20 mouse cellular contexts compared by ENCODE assay signal in the genomic region with DNA sequence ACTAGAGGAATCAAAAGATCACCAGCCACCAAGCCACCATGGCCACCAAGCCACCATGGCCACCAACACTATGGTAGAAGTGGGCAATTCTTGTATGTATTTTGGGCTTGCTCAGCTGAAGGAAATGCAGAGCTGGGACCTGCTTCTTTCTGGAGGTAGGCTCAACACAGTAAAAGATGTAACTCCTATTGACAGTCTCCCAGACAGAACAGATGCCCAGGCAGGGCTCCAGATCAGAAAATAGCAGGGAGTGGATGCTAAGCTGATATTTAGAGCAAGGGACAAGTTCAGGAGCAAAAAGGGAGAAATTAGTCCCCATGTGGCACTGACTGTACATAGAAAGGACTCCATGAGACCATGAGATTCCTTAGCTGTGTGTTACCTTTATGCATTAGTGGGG.
DNase-seq lines count a peak whose midpoint lies in the region; ATAC-seq and TF ChIP-seq lines count a peak whose summit lies in the region.
"Had no signal": no experiment of that assay in that cellular context is flagged by ENCODE, and none has a peak within 500 bp of the region (broad histone marks: within the 10 kb centered on the region; RNA-seq: fewer than 3 reads in every experiment).

No protein-coding gene starts in this region.

- no peak for TF ChIP-seq CTCF in layer of hippocampus, adult 2 months (conservative IDR thresholded peaks at IDR 0.05)

- no peaks in the 10 kb centered on the region for H3K9me3 ChIP-seq in hindbrain, embryonic 10.5 days
- no peaks in the 10 kb centered on the region for H3K9me3 ChIP-seq in neural tube, embryonic 15.5 days (replicated peaks)
- H3K9me3 ChIP-seq: limb, embryonic 12.5 days; liver, embryonic 15.5 days; midbrain, embryonic 13.5 days; neural tube, embryonic 12.5 days had no signal

- intact Hi-C loops in left cerebral cortex, postnatal 36 days (cut with DNase I), result no loop called here

- no peak overlapping the region for H3K4me3 ChIP-seq in layer of hippocampus, adult 2 months
- no peak overlapping the region for H3K4me3 ChIP-seq in hindbrain, embryonic 10.5 days
- H3K4me3 ChIP-seq in neural tube, embryonic 15.5 days (replicated peaks), result no peak overlapping the region
- H3K4me3 ChIP-seq: limb, embryonic 12.5 days; liver, embryonic 15.5 days; midbrain, embryonic 13.5 days; neural tube, embryonic 12.5 days had no signal

- H3K9ac ChIP-seq in neural tube, embryonic 15.5 days (replicated peaks), result no peak overlapping the region
- H3K9ac ChIP-seq: hindbrain, embryonic 14.5 days; limb, embryonic 12.5 days; liver, embryonic 15.5 days; midbrain, embryonic 13.5 days; neural tube, embryonic 12.5 days had no signal

- H3K27me3 ChIP-seq in hindbrain, embryonic 10.5 days (ENCODE audit: insufficient read depth, poor library complexity, severe bottlenecking), result no peaks in the 10 kb centered on the region
- H3K27me3 ChIP-seq in neural tube, embryonic 15.5 days (replicated peaks), result no peaks in the 10 kb centered on the region
- H3K27me3 ChIP-seq: limb, embryonic 12.5 days; liver, embryonic 15.5 days; midbrain, embryonic 13.5 days; neural tube, embryonic 12.5 days had no signal

- no peak overlapping the region; the same call in 1 of the 2 replicates for H3K27ac ChIP-seq in layer of hippocampus, adult 2 months
- no peak overlapping the region for H3K27ac ChIP-seq in hindbrain, embryonic 10.5 days
- no peak overlapping the region for H3K27ac ChIP-seq in neural tube, embryonic 15.5 days (replicated peaks)
- H3K27ac ChIP-seq: hindbrain, embryonic 14.5 days; limb, embryonic 12.5 days; liver, embryonic 15.5 days; midbrain, embryonic 13.5 days; neural tube, embryonic 12.5 days had no signal

- H3K4me1 ChIP-seq in hindbrain, embryonic 10.5 days (replicated peaks), result no peaks in the 10 kb centered on the region; the same call in 1 of the 2 replicates
- H3K4me1 ChIP-seq in neural tube, embryonic 15.5 days, result no peaks in the 10 kb centered on the region
- H3K4me1 ChIP-seq: limb, embryonic 12.5 days; liver, embryonic 15.5 days; midbrain, embryonic 13.5 days; neural tube, embryonic 12.5 days had no signal

- no peak overlapping the region for H3K4me2 ChIP-seq in neural tube, embryonic 15.5 days
- H3K4me2 ChIP-seq: hindbrain, embryonic 14.5 days; limb, embryonic 12.5 days; liver, embryonic 15.5 days; midbrain, embryonic 13.5 days; neural tube, embryonic 12.5 days had no signal

- no peak for ATAC-seq in neural tube, embryonic 15.5 days (ENCODE audit: low FRiP score)
- ATAC-seq: activated CD4-positive, CD25-positive, alpha-beta regulatory T cell, adult 4 months; CD4-positive, CD25-positive, alpha-beta regulatory T cell, adult 4 months; forebrain, embryonic 14.5 days; midbrain, embryonic 13.5 days had no signal

- DNase-seq in cerebellum, adult 18-20 months, result peak; percentile 66 to 79
- DNase-seq in cerebellum, postnatal 10 days, result peak; percentile 83 to 87
- peak; percentile 31 to 47 for DNase-seq in layer of hippocampus, adult 2 months (ENCODE audit: low spot score in 2 of 2)
- peak; percentile 54 to 71 for DNase-seq in left cerebral cortex, postnatal 36 days (ENCODE audit: low spot score in 2 of 2)
- no peak for DNase-seq in embryo, embryonic 9.5 days (ENCODE audit: extremely low spot score)
- DNase-seq in hindbrain, embryonic 10.5 days (ENCODE audit: low spot score), result no peak
- DNase-seq: gastrocnemius, postnatal 36 days; kidney, adult 18-20 months; kidney, postnatal 36 days; lung, postnatal 36 days; thymus, postnatal 14 days had no signal

- no peaks in the 10 kb centered on the region for H3K36me3 ChIP-seq in hindbrain, embryonic 10.5 days
- H3K36me3 ChIP-seq in neural tube, embryonic 15.5 days, result no peaks in the 10 kb centered on the region
- H3K36me3 ChIP-seq: limb, embryonic 12.5 days; liver, embryonic 15.5 days; midbrain, embryonic 13.5 days; neural tube, embryonic 12.5 days had no signal

Comparison
In these comparisons a context has a peak if more than half of its experiments do, and no peak if none do; other contexts are left out.
1. DNase-seq: peak in cerebellum, adult 18-20 months (2 of 2), cerebellum, postnatal 10 days (2 of 2), layer of hippocampus, adult 2 months (2 of 2) and left cerebral cortex, postnatal 36 days (2 of 2); none in embryo, embryonic 9.5 days (single experiment) and hindbrain, embryonic 10.5 days (single experiment).